ENCODE assay signal across 18 mouse cellular contexts in genomic region chr4:108427719-108428340, GRCm38 (mm10). TPM values are rescaled to one million over a fixed set of nuclear protein-coding genes. Genes with fewer than 3 reads are reported as not detected.
DNase-seq lines count a peak whose midpoint lies in the region; ATAC-seq and TF ChIP-seq lines count a peak whose summit lies in the region.
"Had no signal": no experiment of that assay in that cellular context is flagged by ENCODE, and none has a peak within 500 bp of the region (broad histone marks: within the 10 kb centered on the region; RNA-seq: fewer than 3 reads in every experiment).

No protein-coding gene starts in this region.

- peak; percentile 41 for DNase-seq in lung, embryonic 14.5 days
- no peak for DNase-seq in lung, postnatal 10 days
- DNase-seq in c-Kit-positive CD71-positive TER-119-negative erythroid progenitor cells, embryonic 14.5 days (ENCODE audit: low read depth) = peak; percentile 8
- DNase-seq in limb, embryonic 10.5 days (ENCODE audit: low spot score) = no peak
- DNase-seq in left cerebral cortex, adult 2 months (ENCODE audit: extremely low spot score in 1 of 2, low spot score in 2 of 2) = no peak
- DNase-seq in kidney, adult 2 months = no peak
- DNase-seq: cerebellum, postnatal 10 days; gastrocnemius, postnatal 25 days; kidney, adult 8-10 months; right cerebral cortex, adult 18-20 months; spleen, adult 18-20 months; thymus, adult 2 months had no signal

- H3K9ac ChIP-seq in lung, embryonic 14.5 days = no peak overlapping the region
- no peak overlapping the region for H3K9ac ChIP-seq in stomach, embryonic 14.5 days (replicated peaks; ENCODE audit: low read depth, low read length)
- H3K9ac ChIP-seq: neural tube, embryonic 13.5 days had no signal

- intact Hi-C loops in left cerebral cortex, adult 2 months (cut with DNase I) = no loop called here

- TF ChIP-seq POLR2A in kidney, adult 2 months (IDR thresholded peaks at IDR 0.05; ENCODE audit: low read depth, low read length) = no peak

- no peaks in the 10 kb centered on the region for H3K27me3 ChIP-seq in lung, embryonic 14.5 days (ENCODE audit: insufficient read depth, low read length)
- no peaks in the 10 kb centered on the region for H3K27me3 ChIP-seq in limb, embryonic 10.5 days (ENCODE audit: low read depth, poor library complexity, severe bottlenecking)
- no peaks in the 10 kb centered on the region for H3K27me3 ChIP-seq in stomach, embryonic 14.5 days (ENCODE audit: control insufficient read depth, insufficient read depth, low read length)
- no peaks in the 10 kb centered on the region for H3K27me3 ChIP-seq in kidney, adult 2 months (replicated peaks; ENCODE audit: control insufficient read depth, insufficient read depth, low read length)
- H3K27me3 ChIP-seq: neural tube, embryonic 13.5 days had no signal

- H3K27ac ChIP-seq in lung, embryonic 14.5 days (ENCODE audit: low read depth) = no peak overlapping the region
- H3K27ac ChIP-seq in limb, embryonic 10.5 days = peak overlapping the region; percentile 20; the same call in 1 of the 2 replicates
- H3K27ac ChIP-seq in stomach, embryonic 14.5 days (ENCODE audit: low read length) = 0 out of 2 replicates have a peak overlapping the region, but pooled peaks have one; percentile 12
- H3K27ac ChIP-seq in left cerebral cortex, adult 2 months = no peak overlapping the region
- H3K27ac ChIP-seq in kidney, adult 2 months (ENCODE audit: insufficient read depth, low read depth, low read length) = no peak overlapping the region
- H3K27ac ChIP-seq: layer of hippocampus, adult 2 months; macrophage; neural tube, embryonic 13.5 days had no signal

- ATAC-seq in lung, embryonic 14.5 days (ENCODE audit: insufficient read depth) = peak; percentile 77; the same call in 1 of the 2 replicates
- peak; percentile 87 for ATAC-seq in stomach, embryonic 14.5 days (ENCODE audit: insufficient number of reproducible peaks, insufficient read depth, low FRiP score, low read depth)

- WGBS in lung, embryonic 14.5 days = 36% methylated on average over 11 of the region's 11 CpGs
- 79% methylated on average over 11 of the region's 11 CpGs for WGBS in limb, embryonic 10.5 days
- 42% methylated on average over 11 of the region's 11 CpGs for WGBS in stomach, embryonic 14.5 days
- WGBS in kidney, adult 2 months = 70% methylated on average over 11 of the region's 11 CpGs

- TF ChIP-seq CTCF in lung, embryonic 14.5 days (IDR thresholded peaks at IDR 0.05; ENCODE audit: low read depth) = no peak
- no peak for TF ChIP-seq CTCF in left cerebral cortex, adult 2 months (IDR thresholded peaks at IDR 0.05)
- no peak for TF ChIP-seq CTCF in kidney, adult 2 months (conservative IDR thresholded peaks at IDR 0.05; ENCODE audit: insufficient read depth, insufficient read length, low read depth, low read length)

- no peak overlapping the region for H3K4me3 ChIP-seq in lung, embryonic 14.5 days (ENCODE audit: low read depth, low read length)
- H3K4me3 ChIP-seq in limb, embryonic 10.5 days = no peak overlapping the region
- H3K4me3 ChIP-seq in stomach, embryonic 14.5 days (ENCODE audit: low read depth, low read length) = no peak overlapping the region
- H3K4me3 ChIP-seq in left cerebral cortex, adult 2 months = no peak overlapping the region
- H3K4me3 ChIP-seq in kidney, adult 2 months (ENCODE audit: insufficient read depth, low read depth, low read length) = no peak overlapping the region
- H3K4me3 ChIP-seq: erythroblast, embryonic 14.5 days; layer of hippocampus, adult 2 months; neural tube, embryonic 13.5 days had no signal

- no peaks in the 10 kb centered on the region for H3K9me3 ChIP-seq in lung, embryonic 14.5 days (ENCODE audit: low read depth, low read length)
- H3K9me3 ChIP-seq in limb, embryonic 10.5 days (replicated peaks) = no peaks in the 10 kb centered on the region
- no peaks in the 10 kb centered on the region for H3K9me3 ChIP-seq in stomach, embryonic 14.5 days (ENCODE audit: control insufficient read depth, low read depth, low read length)
- H3K9me3 ChIP-seq: neural tube, embryonic 13.5 days had no signal

- H3K4me2 ChIP-seq in lung, embryonic 14.5 days = no peak overlapping the region
- H3K4me2 ChIP-seq in stomach, embryonic 14.5 days (replicated peaks; ENCODE audit: low read depth, low read length) = no peak overlapping the region
- H3K4me2 ChIP-seq: neural tube, embryonic 13.5 days had no signal

- peaks cover 4% of the 10 kb centered on the region; the same call in 1 of the 2 replicates for H3K4me1 ChIP-seq in lung, embryonic 14.5 days (ENCODE audit: insufficient read depth)
- peaks cover 54% of the 10 kb centered on the region for H3K4me1 ChIP-seq in limb, embryonic 10.5 days
- peaks cover 19% of the 10 kb centered on the region; the same call in 1 of the 2 replicates for H3K4me1 ChIP-seq in stomach, embryonic 14.5 days (ENCODE audit: control insufficient read depth, insufficient read depth, low read length)
- H3K4me1 ChIP-seq in kidney, adult 2 months (ENCODE audit: control insufficient read depth, insufficient read depth, low read length) = no peaks in the 10 kb centered on the region

- H3K36me3 ChIP-seq in lung, embryonic 14.5 days (ENCODE audit: insufficient read depth) = no peaks in the 10 kb centered on the region
- no peaks in the 10 kb centered on the region for H3K36me3 ChIP-seq in limb, embryonic 10.5 days
- H3K36me3 ChIP-seq in stomach, embryonic 14.5 days (ENCODE audit: control insufficient read depth, insufficient read depth, low read length) = no peaks in the 10 kb centered on the region
- H3K36me3 ChIP-seq in kidney, adult 2 months (ENCODE audit: control insufficient read depth, insufficient read depth, low read length) = no peaks in the 10 kb centered on the region
- H3K36me3 ChIP-seq: neural tube, embryonic 13.5 days had no signal

RNA-seq across cellular contexts. Expression of gene Gpx7, which starts 21.1 kb away (rescaled TPM):
- 70.3 and 82.4 TPM in 2 replicates for polyA plus RNA-seq in lung, embryonic 14.5 days (2014; fragmentation: Nextera tagmentation; extraction: Ambion mirVana)
- polyA plus RNA-seq in limb, embryonic 10.5 days (2016; fragmentation: Nextera tagmentation; extraction: Ambion mirVana) = 40.6 and 44.3 TPM in 2 replicates
- polyA plus RNA-seq in stomach, embryonic 14.5 days (2014; fragmentation: Nextera tagmentation; extraction: Ambion mirVana) = 65.4 and 65.8 TPM in 2 replicates
- 1 to 10 TPM; 4.7 to 4.8 TPM for total RNA-seq in left cerebral cortex, adult 2 months (2021)
- 6.2 and 7.5 TPM in 2 replicates for polyA plus RNA-seq in kidney, adult 2 months (2012; rRNA removed)
- polyA plus RNA-seq: erythroblast, embryonic 14.5 days had no signal

RNA-seq across cellular contexts. Expression of gene Tut4, which starts 31.4 kb away (rescaled TPM):
- 59.6 and 62.6 TPM in 2 replicates for polyA plus RNA-seq in lung, embryonic 14.5 days (2014; fragmentation: Nextera tagmentation; extraction: Ambion mirVana)
- polyA plus RNA-seq in limb, embryonic 10.5 days (2016; fragmentation: Nextera tagmentation; extraction: Ambion mirVana) = 95.8 and 119 TPM in 2 replicates
- 84.6 and 94.5 TPM in 2 replicates for polyA plus RNA-seq in stomach, embryonic 14.5 days (2014; fragmentation: Nextera tagmentation; extraction: Ambion mirVana)
- 10 to 100 TPM; 40.9 to 43.5 TPM for total RNA-seq in left cerebral cortex, adult 2 months (2021)
- 23.7 and 28.8 TPM in 2 replicates for polyA plus RNA-seq in kidney, adult 2 months (2012; rRNA removed)

RNA-seq across cellular contexts. Expression of gene Shisal2a, which starts 44.7 kb away (rescaled TPM):
- polyA plus RNA-seq in lung, embryonic 14.5 days (2014; fragmentation: Nextera tagmentation; extraction: Ambion mirVana) = 0.34 TPM in 1 of 2 replicates, not detected in the other
- polyA plus RNA-seq in limb, embryonic 10.5 days (2016; fragmentation: Nextera tagmentation; extraction: Ambion mirVana) = 1.5 and 5.6 TPM in 2 replicates
- 2.0 and 2.8 TPM in 2 replicates for polyA plus RNA-seq in stomach, embryonic 14.5 days (2014; fragmentation: Nextera tagmentation; extraction: Ambion mirVana)
- not detected for total RNA-seq in left cerebral cortex, adult 2 months (2021)
- 0.25 TPM in 1 of 2 replicates, not detected in the other for polyA plus RNA-seq in kidney, adult 2 months (2012; rRNA removed)
- total RNA-seq: gastrocnemius, postnatal 25 days; layer of hippocampus, adult 2 months; left cerebral cortex, postnatal 10 days had no signal
- polyA plus RNA-seq: erythroblast, embryonic 14.5 days; macrophage; thymus, adult 2 months had no signal

Comparison
In these comparisons a context has a peak if more than half of its experiments do, and no peak if none do; other contexts are left out.
1. DNase-seq: peak in lung, embryonic 14.5 days (single experiment) and c-Kit-positive CD71-positive TER-119-negative erythroid progenitor cells, embryonic 14.5 days (single experiment); none in lung, postnatal 10 days (single experiment), limb, embryonic 10.5 days (single experiment), left cerebral cortex, adult 2 months (0 of 2) and kidney, adult 2 months (single experiment).
2. H3K27ac ChIP-seq: peak in limb, embryonic 10.5 days (single experiment) and stomach, embryonic 14.5 days (single experiment); none in lung, embryonic 14.5 days (single experiment), left cerebral cortex, adult 2 months (single experiment) and kidney, adult 2 months (single experiment).